Mouse (Mus musculus) neural tube, embryonic 13.5 days (tissue): Measurements from ENCODE around the gene Glra4. TPM values are rescaled to one million over a fixed set of nuclear protein-coding genes. Genes with fewer than 3 reads are reported as not detected.
"Not testable (repeated sequence)": the region's sequence is repeated elsewhere in the genome, so short reads cannot be mapped to it uniquely, and the experiment has no call there.

ENCODE experiments used
- ATAC-seq: fragments of 200-750 bp; cut with Nextera tagmentation; 2 replicates; pipeline ENCODE4 v1.8.0; 2017; ENCODE audit warnings: low read depth, mild to moderate bottlenecking, moderate TSS enrichment, moderate library complexity
- H3K27ac ChIP-seq: fragments of 300-500 bp; sonication (generic); replicated peaks from 2 replicates; pipeline ENCODE4 v1.5.1; 2015; ENCODE audit warnings: moderate library complexity, mild to moderate bottlenecking, inconsistent platforms
- H3K27me3 ChIP-seq: fragments of 300-500 bp; sonication (generic); 2 replicates; pipeline ENCODE4 v1.6.1; 2015; ENCODE audit warnings: mild to moderate bottlenecking, inconsistent platforms
- H3K36me3 ChIP-seq: fragments of 300-500 bp; sonication (generic); 2 replicates; pipeline ENCODE4 v1.6.1; 2015; ENCODE audit warnings: mild to moderate bottlenecking, inconsistent platforms
- H3K4me1 ChIP-seq: fragments of 300-500 bp; sonication (generic); replicated peaks from 2 replicates; pipeline ENCODE4 v1.6.1; 2015; ENCODE audit warnings: inconsistent platforms
- H3K4me2 ChIP-seq: fragments of 300-500 bp; sonication (generic); 2 replicates; pipeline ENCODE4 v1.6.1; 2015; ENCODE audit warnings: inconsistent platforms, mild to moderate bottlenecking, moderate library complexity
- H3K4me3 ChIP-seq: fragments of 300-500 bp; sonication (generic); 2 replicates; pipeline ENCODE4 v1.5.1; 2015; ENCODE audit warnings: mild to moderate bottlenecking, inconsistent platforms
- H3K9ac ChIP-seq: fragments of 300-500 bp; sonication (generic); 2 replicates; pipeline ENCODE4 v1.6.1; 2015; ENCODE audit warnings: moderate library complexity, mild to moderate bottlenecking, inconsistent platforms
- H3K9me3 ChIP-seq: fragments of 300-500 bp; sonication (generic); 2 replicates; pipeline ENCODE4 v1.6.1; 2016; ENCODE audit warnings: inconsistent platforms
- WGBS: fragments of 180-500 bp; shearing (Covaris S2); methylation state at CpG from one replicate; pipeline ENCODE4 v1.1.7; 2015; 5-methylcytosine and 5-hydroxymethylcytosine counted together
- polyA plus RNA-seq: library from polyadenylated mRNA; unstranded; fragments of >200 nt; fragmentation: Nextera tagmentation; extraction: Ambion mirVana; gene quantifications from 2 replicates; pipeline ENCODE4 v1.2.1, GENCODE M21; 2015

The Glra4 gene
- polyA plus RNA-seq, 1 experiment from 2014 or later: 0.13 TPM

DNA sequence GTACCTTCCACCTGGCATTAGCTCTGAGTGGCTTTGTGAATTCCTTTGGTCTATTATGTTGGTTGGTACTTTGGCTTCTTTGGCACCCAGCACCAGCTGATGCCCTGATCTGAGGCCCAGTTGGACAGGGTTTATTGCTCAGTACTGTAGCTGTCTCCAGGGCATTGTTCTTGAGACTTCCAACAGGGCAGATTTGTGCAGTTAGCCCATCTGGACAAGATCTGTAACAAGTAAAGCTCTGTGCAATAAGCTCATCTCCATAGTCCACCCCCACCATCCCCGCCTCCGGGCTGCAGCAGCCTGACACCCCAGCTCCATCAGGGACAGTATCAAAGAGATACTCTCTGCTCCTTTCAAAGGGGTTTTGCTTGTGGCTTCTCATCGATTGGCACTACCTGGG, 24.5 kb downstream of the Glra4 start:
- 82% methylated on average over 3 of the region's 3 CpGs for WGBS
- Histone ChIP-seq H3K36me3 (no peaks in the 10 kb centered on the region), H3K27me3 (no peaks in the 10 kb centered on the region), H3K9me3 (no peaks in the 10 kb centered on the region), H3K4me3 (no peak overlapping the region), H3K27ac (no peak overlapping the region), H3K4me1 (no peaks in the 10 kb centered on the region), H3K9ac (no peak overlapping the region), H3K4me2 (no peak overlapping the region)
- ATAC-seq: no peak

DNA sequence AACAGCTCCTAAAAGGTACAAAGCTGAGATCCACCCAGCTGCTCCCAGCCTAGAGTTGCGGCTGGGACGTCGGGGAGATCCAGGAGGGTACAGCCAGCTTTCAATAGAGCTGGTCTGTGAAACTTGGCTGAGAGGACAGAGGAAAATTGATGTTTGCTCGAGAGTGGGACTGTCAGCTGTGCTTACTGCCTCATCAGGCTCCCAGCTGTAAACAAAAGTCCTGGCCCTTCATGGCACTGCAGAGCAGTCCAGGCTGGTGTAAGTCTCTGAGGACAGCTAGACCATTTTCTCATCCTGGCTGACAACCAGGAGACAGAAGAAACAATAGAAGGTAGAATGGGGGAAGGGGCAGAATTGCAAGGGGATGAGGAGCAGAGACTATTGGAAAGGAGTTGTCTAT, 30.6 kb downstream of the Glra4 start:
- Histone ChIP-seq H3K27me3 (no peaks in the 10 kb centered on the region), H3K36me3 (0 out of 2 replicates have a peak, but pooled peaks cover 4% of the 10 kb centered on the region), H3K9me3 (no peaks in the 10 kb centered on the region), H3K27ac (no peak overlapping the region), H3K9ac (no peak overlapping the region), H3K4me3 (no peak overlapping the region), H3K4me2 (no peak overlapping the region), H3K4me1 (no peaks in the 10 kb centered on the region)
- 70% methylated on average over 4 of the region's 4 CpGs for WGBS
- no peak for ATAC-seq

DNA sequence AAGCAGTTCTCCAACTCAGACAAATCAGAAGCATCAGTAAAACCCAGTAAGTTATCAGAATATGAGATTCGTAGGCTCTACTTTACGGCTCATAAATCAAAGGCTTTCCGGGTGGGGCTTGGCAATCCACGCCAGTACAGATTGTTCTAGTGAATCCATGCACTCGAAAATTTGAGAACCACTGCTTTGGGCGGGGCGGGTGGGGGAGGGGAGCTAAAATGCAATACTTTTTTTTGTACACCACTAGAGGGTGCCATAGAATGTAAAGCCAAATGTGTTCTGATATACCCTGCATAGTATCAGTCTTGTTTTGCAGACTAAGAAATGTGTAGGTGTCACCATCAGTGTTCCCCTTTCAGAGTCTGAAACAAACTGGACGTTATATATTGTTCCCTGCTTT, 35.3 kb downstream of the Glra4 start:
- H3K4me3 ChIP-seq: no peak overlapping the region
- H3K27me3 ChIP-seq: no peaks in the 10 kb centered on the region
- ATAC-seq: no peak
- H3K36me3 ChIP-seq: 0 out of 2 replicates have a peak, but pooled peaks cover 4% of the 10 kb centered on the region
- no peaks in the 10 kb centered on the region for H3K9me3 ChIP-seq
- H3K4me1 ChIP-seq: no peaks in the 10 kb centered on the region
- no peak overlapping the region for H3K9ac ChIP-seq
- no peak overlapping the region for H3K27ac ChIP-seq
- whole genome bisulfite sequencing: 78% methylated on average over 8 of the region's 8 CpGs
- H3K4me2 ChIP-seq: no peak overlapping the region

DNA sequence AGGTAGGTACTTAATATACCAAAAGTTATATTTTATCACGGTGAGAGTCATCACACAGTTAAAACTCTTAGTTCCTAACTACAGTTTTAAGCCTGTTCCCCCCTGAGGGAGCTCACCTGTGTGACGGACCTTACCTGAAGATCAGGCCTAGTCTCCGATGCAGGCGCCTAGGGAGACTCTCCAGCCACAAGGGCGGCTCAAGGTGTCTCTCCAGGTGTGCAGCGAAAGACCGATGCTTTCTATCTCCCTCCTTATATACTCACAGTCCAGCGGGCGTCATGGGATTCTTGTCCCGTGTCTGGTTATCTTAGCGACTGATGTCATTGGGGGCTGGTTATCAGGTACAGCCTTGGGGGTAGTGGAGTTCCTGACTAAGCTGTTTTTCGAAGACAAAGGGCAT, 36.5 kb downstream of the Glra4 start, which contains the start of gene Morf4l2:
Gene Morf4l2, minus strand, starts transcription at position 232 of the 400 bp plus-strand sequence.
- no peaks in the 10 kb centered on the region for H3K27me3 ChIP-seq
- H3K4me3 ChIP-seq: peak within 1 kb of the TSS; percentile 54
- peak within 1 kb of the TSS; percentile 59 for H3K4me2 ChIP-seq
- H3K9me3 ChIP-seq: no peaks in the 10 kb centered on the region
- ATAC-seq: no peak
- H3K27ac ChIP-seq: peak within 1 kb of the TSS; percentile 88
- H3K36me3 ChIP-seq: no peaks in the 10 kb centered on the region
- H3K9ac ChIP-seq: peak within 1 kb of the TSS; percentile 63
- H3K4me1 ChIP-seq: peaks cover 6% of the 10 kb centered on the region
- WGBS: 91% methylated on average over 12 of the region's 12 CpGs

DNA sequence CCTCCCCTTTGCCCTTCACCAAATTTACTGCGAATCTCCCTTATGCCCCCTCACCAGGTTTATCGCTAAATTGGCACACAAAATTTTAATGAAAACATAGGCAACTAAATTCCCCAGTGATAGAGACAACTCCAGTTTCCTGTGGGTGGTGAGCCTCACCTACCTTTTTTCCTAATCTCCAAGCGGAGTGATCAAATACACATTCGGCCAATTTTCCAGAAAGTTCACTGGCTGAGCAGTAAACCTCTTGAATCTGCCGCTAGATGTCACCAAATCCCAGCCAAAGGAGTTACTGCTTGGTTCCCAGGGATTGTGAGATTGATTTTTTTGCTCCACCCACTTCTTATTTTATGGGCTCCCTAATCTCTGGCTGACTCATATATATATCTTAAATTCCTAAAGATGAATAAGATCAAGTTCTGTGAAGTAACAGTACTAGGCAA, 37.3 kb downstream of the Glra4 start:
- Histone ChIP-seq H3K27ac (peak overlapping the region; percentile 88), H3K9ac (peak overlapping the region; percentile 63), H3K9me3 (no peaks in the 10 kb centered on the region), H3K4me2 (peak overlapping the region; percentile 59), H3K27me3 (no peaks in the 10 kb centered on the region), H3K4me1 (peaks cover 9% of the 10 kb centered on the region), H3K4me3 (peak overlapping the region; percentile 54), H3K36me3 (no peaks in the 10 kb centered on the region)
- no peak for ATAC-seq
- WGBS: 31% methylated on average over 5 of the region's 5 CpGs

DNA sequence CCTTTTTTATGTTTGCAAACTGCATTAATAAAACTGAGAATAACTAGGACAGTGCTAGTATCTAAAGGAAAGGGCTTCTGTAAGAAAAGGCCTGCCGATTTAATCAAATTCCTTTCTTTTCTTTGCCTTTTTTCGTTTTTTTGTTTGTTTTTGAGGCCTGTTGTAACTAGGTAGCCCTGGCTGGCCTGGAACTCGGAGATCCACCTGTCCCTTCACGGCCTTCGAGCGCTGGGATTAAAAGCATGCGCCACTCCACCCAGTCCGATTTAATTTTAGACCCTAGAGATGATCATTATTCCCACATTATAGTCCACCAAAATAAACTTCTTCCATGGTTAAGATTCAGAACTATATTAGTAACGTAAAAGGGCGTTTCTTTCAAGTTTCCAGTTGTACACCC, 37.7 kb downstream of the Glra4 start:
- H3K4me3 ChIP-seq: peak overlapping the region; percentile 54
- peak overlapping the region; percentile 63 for H3K9ac ChIP-seq
- no peaks in the 10 kb centered on the region for H3K27me3 ChIP-seq
- no peaks in the 10 kb centered on the region for H3K36me3 ChIP-seq
- peaks cover 9% of the 10 kb centered on the region for H3K4me1 ChIP-seq
- no peaks in the 10 kb centered on the region for H3K9me3 ChIP-seq
- ATAC-seq: no peak
- peak overlapping the region; percentile 59 for H3K4me2 ChIP-seq
- 28% methylated on average over 10 of the region's 10 CpGs for WGBS
- peak overlapping the region; percentile 88 for H3K27ac ChIP-seq

DNA sequence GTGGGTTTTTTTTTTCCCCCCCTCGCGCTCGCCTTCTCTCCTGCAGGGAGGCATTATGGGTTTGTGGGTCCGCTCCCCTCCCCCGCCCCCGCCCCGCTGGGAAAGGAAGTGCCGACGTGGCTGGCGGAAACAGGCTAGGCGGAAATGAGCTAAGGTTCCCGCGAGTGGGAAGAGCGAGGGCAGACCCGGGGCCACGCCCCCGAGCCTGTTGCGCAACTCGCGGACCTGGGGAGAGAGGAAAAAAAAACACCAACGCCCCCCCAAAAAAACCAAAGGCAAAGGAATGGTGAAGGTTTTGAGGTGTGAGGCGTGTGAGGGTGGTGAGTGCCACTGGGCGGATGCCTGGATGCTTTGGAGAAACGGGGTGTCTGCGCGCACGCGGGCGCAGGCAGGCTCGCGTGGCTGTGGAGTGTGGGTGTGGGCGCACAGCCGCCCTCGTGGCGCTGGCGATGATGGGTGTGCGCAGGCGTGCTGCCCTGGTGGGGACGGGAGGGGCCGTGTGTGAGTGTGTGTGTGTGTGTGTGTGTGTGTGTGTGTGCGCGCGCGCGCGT, 38.2 kb downstream of the Glra4 start:
- Histone ChIP-seq H3K27ac (peak overlapping the region; percentile 88), H3K27me3 (no peaks in the 10 kb centered on the region), H3K4me1 (peaks cover 9% of the 10 kb centered on the region), H3K4me3 (peak overlapping the region; percentile 54), H3K9me3 (no peaks in the 10 kb centered on the region), H3K36me3 (no peaks in the 10 kb centered on the region), H3K9ac (peak overlapping the region; percentile 63), H3K4me2 (peak overlapping the region; percentile 59)
- 23% methylated on average over 46 of the region's 46 CpGs for WGBS
- peak; percentile 86 for ATAC-seq

DNA sequence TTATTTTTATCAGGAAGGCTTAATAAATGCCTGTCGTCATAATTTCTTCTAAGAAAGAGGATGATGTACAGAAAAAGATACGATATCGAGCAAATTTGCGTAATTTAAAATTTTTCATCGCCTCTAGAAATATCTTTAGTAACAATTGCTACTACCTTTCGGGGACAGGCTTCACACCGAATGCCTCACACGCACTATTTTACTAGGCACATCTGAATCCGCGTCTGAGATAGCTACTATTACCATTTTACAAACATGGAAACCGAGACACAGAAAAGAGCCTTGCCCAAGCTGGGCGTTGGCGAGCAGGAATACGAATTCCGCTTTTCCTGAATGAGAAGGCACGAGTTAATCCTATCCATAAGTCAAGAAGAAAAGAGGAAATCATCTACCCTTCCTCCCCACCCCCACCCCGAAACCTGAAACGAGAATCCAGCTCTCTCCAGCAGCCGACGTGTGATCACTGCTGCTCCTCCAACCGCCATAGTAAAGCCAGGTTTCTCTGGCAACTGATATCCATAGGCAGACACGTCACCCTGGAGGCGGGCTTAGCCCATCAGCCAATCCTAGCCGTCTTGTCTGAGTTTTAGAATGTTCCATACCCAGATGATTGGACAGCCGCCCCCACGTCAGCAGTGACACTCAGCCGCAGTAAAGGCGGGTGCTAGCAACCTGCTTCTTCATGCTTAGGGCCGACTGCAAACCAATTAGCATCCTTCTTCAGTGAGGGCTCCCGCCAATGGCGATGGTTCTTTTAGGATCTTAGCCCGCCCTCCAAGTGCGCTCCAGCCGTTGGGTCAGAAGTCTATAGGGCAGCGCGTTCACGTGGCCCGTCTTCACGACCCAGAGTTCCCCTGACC, 38.9 kb downstream of the Glra4 start:
- Histone ChIP-seq H3K9me3 (no peaks in the 10 kb centered on the region), H3K4me3 (peak overlapping the region; percentile 54), H3K4me1 (peaks cover 9% of the 10 kb centered on the region), H3K9ac (peak overlapping the region; percentile 79), H3K36me3 (peaks cover 2% of the 10 kb centered on the region; the same call in 1 of the 2 replicates), H3K27me3 (no peaks in the 10 kb centered on the region), H3K4me2 (peak overlapping the region; percentile 61), H3K27ac (peak overlapping the region; percentile 88)
- ATAC-seq: peak; percentile 97
- WGBS: 23% methylated on average over 39 of the region's 39 CpGs

DNA sequence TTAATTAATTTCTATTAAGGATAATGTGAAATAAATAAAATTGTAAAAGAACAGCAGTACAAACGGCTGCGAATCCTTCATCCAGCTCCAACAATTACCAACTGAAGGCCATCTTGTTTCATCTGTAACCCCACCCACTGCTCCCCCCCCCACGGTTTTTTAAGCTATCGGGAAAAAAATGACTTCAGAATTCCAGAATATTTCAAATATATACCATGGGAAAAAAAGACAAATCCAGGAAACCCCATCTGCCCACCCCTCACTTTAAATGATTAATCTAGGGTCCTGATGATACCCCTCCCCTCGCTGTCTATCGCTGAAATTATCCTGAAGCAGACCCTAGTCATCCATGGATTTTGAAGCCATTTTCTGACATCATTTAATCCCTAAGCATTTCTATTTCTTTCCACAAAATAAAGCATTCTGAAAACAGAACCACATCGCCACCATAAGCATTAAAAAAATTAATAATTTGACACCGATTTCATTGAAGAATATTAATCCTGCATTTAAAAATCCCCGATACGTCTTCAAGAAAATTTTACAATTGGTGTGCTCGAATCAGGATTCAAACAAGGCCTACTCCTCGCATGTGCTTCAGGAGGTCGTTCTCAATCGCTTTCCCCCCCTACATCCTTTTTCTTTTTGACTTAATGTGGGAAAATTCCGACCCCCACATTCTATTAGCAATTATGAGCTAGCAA, 39.7 kb downstream of the Glra4 start:
- Histone ChIP-seq H3K9ac (peak overlapping the region; percentile 79), H3K36me3 (peaks cover 5% of the 10 kb centered on the region; the same call in 1 of the 2 replicates), H3K4me3 (peak overlapping the region; percentile 54), H3K4me2 (peak overlapping the region; percentile 61), H3K9me3 (no peaks in the 10 kb centered on the region), H3K27me3 (no peaks in the 10 kb centered on the region), H3K4me1 (peaks cover 9% of the 10 kb centered on the region), H3K27ac (peak overlapping the region; percentile 84)
- no peak for ATAC-seq
- 21% methylated on average over 15 of the region's 15 CpGs for WGBS

DNA sequence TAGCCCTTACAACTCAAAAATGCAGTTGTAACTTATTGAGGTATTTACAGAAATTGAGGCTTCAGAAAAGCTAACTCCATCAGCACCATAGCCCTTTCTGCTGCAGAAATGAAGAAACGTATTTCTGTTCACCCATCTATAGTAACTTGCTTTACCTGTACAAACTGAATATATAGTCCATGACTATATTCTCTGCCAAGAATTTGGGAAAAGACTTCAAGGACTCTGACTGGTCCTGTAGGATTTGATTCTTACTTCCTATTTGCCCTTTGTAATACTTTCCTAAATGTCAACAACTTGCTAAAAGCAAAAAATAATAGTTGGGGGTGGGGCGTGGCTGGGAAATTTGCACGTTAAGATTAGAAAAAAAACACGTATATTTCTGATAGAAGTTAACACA, 47.9 kb downstream of the Glra4 start:
- WGBS: 88% methylated on average over 4 of the region's 4 CpGs
- Histone ChIP-seq H3K9me3 (no peaks in the 10 kb centered on the region), H3K27me3 (no peaks in the 10 kb centered on the region), H3K9ac (no peak overlapping the region), H3K4me2 (no peak overlapping the region), H3K4me1 (no peaks in the 10 kb centered on the region), H3K4me3 (no peak overlapping the region), H3K36me3 (peaks cover 14% of the 10 kb centered on the region), H3K27ac (no peak overlapping the region)
- ATAC-seq: no peak

DNA sequence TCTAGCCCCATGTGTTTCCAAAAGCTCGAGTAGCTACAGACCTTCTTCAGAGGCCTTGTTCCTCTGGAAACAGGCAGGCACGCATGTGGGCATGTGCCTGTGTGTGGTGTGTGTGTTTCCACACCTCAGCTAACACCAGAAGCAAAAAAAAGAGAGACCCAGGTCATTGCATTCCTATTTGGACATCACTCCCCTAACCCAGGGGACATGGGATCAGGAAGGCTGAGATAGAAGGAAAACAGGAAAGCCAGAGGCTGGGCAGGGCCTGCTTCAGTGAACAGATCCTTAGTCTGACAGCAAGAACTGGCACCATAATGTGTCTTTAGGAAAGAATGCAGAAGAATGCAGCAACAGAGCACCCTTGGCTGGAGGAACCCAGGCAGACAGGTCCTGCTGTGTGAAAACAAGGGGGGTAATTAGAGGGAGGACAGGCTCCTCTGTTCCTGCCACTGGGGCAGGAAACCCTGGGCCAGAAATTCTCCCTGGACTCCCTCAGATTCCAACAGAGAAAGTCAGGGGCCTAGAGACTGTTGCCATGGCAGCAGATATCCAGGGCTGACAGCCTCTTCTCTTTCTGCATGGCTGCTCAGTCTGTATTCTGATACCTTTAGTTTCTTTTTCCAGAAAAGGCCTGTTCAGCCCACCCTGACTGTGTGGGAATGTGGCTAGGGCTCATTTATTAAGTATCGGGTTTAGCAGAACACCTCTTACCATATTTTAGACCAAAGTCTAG, 65.0 kb downstream of the Glra4 start:
- ATAC-seq: peak; percentile 92
- peaks cover 13% of the 10 kb centered on the region for H3K27me3 ChIP-seq
- not testable (repeated sequence) for H3K4me3 ChIP-seq, H3K4me1 ChIP-seq, H3K4me2 ChIP-seq, H3K9me3 ChIP-seq, H3K9ac ChIP-seq, H3K36me3 ChIP-seq
- 0 out of 2 replicates have a peak overlapping the region, but pooled peaks have one; percentile 18 for H3K27ac ChIP-seq
- WGBS: 61% methylated on average over 3 of the region's 3 CpGs
